Mouse (Mus musculus) stomach, embryonic 15.5 days (tissue): ENCODE results near the gene Arg2. TPM values are rescaled to one million over a fixed set of nuclear protein-coding genes. Genes with fewer than 3 reads are reported as not detected.

Experiments
- ATAC-seq: fragments of 200-750 bp; cut with Nextera tagmentation; 2 replicates; pipeline ENCODE4 v1.8.0; 2017; ENCODE audit warnings: low read depth, moderate number of reproducible peaks, moderate TSS enrichment; ENCODE audit not compliant: insufficient read depth, low FRiP score
- H3K27ac ChIP-seq: fragments of 300-500 bp; sonication (generic); 2 replicates; pipeline ENCODE4 v1.5.1; 2015; ENCODE audit warnings: mild to moderate bottlenecking, inconsistent platforms
- H3K27me3 ChIP-seq: fragments of 300-500 bp; sonication (generic); replicated peaks from 2 replicates; pipeline ENCODE4 v1.6.1; 2015; ENCODE audit warnings: inconsistent platforms
- H3K36me3 ChIP-seq: fragments of 300-500 bp; sonication (generic); 2 replicates; pipeline ENCODE4 v1.6.1; 2015; ENCODE audit warnings: inconsistent platforms
- H3K4me1 ChIP-seq: fragments of 300-500 bp; sonication (generic); 2 replicates; pipeline ENCODE4 v1.6.1; 2015; ENCODE audit warnings: inconsistent platforms
- H3K4me2 ChIP-seq: fragments of 300-500 bp; sonication (generic); 2 replicates; pipeline ENCODE4 v1.6.1; 2015; ENCODE audit warnings: mild to moderate bottlenecking, inconsistent platforms
- H3K4me3 ChIP-seq: fragments of 300-500 bp; sonication (generic); replicated peaks from 2 replicates; pipeline ENCODE4 v1.5.1; 2015; ENCODE audit warnings: inconsistent platforms
- H3K9ac ChIP-seq: fragments of 300-500 bp; sonication (generic); 2 replicates; pipeline ENCODE4 v1.6.1; 2015; ENCODE audit warnings: inconsistent platforms
- H3K9me3 ChIP-seq: fragments of 300-500 bp; sonication (generic); 2 replicates; pipeline ENCODE4 v1.6.1; 2016; ENCODE audit warnings: inconsistent platforms
- WGBS: fragments of 180-500 bp; shearing (Covaris S2); methylation state at CpG from one replicate; pipeline ENCODE4 v1.1.7; 2015; 5-methylcytosine and 5-hydroxymethylcytosine counted together
- polyA plus RNA-seq: library from polyadenylated mRNA; unstranded; fragments of >200 nt; fragmentation: Nextera tagmentation; extraction: Ambion mirVana; gene quantifications from 2 replicates; pipeline ENCODE4 v1.2.1, GENCODE M21; 2015

The Arg2 gene
- 1.0 and 1.2 TPM in 2 replicates for polyA plus RNA-seq

- H3K9me3 ChIP-seq, result no peaks in the 10 kb centered on the region
- H3K36me3 ChIP-seq, result no peaks in the 10 kb centered on the region
- peak within 1 kb of the TSS; percentile 45 for H3K4me3 ChIP-seq
- H3K9ac ChIP-seq, result peak within 1 kb of the TSS; percentile 25; the same call in 1 of the 2 replicates
- H3K4me2 ChIP-seq, result peak within 1 kb of the TSS; percentile 95
- H3K4me1 ChIP-seq, result peaks cover 12% of the 10 kb centered on the region
- ATAC-seq, result peak; percentile 85
- H3K27me3 ChIP-seq, result peaks cover 32% of the 10 kb centered on the region
- no peak within 1 kb of the TSS for H3K27ac ChIP-seq
- 0% methylated on average over 46 of the region's 47 CpGs for WGBS
Measured at GRCm38 (mm10) chr12:79130299-79131177, at the start of gene Arg2. Gene Arg2, plus strand, starts transcription at chr12:79130777.

GRCm38 (mm10) chr12:79089182-79089812 lies 41.3 kb upstream of the Arg2 start, which contains the start of gene Pigh:
Gene Pigh, minus strand, starts transcription at chr12:79089651.
- H3K9ac ChIP-seq, result peak within 1 kb of the TSS; percentile 83
- H3K4me1 ChIP-seq, result no peaks in the 10 kb centered on the region
- peak within 1 kb of the TSS; percentile 67 for H3K4me2 ChIP-seq
- ATAC-seq, result peak; percentile 95
- peak within 1 kb of the TSS; percentile 95 for H3K4me3 ChIP-seq
- no peaks in the 10 kb centered on the region for H3K9me3 ChIP-seq
- H3K27ac ChIP-seq, result no peak within 1 kb of the TSS
- no peaks in the 10 kb centered on the region for H3K27me3 ChIP-seq
- under 1% methylated on average over 53 of the region's 53 CpGs for WGBS
- H3K36me3 ChIP-seq, result no peaks in the 10 kb centered on the region; the same call in 1 of the 2 replicates

DNA sequence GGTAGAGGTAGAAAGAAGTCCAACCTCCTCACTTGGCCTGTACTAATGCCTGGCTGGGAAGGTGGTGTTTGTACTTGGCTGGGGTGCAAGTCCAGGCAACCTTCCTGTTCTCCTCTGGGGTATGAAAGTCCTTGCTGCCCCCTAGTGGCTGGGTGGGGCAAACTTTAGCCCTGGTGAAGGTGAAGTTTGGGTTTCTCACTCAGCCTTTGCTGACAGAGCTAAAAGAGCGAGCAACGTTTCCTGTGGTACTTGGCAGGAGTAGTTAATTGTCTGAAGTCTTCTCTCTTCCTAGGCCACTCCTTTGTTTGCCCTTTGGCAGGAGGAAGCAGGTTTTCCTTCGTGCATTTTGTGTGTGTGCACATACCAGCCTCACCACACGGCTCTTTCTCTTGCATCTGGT lies 38.0 kb upstream of the Arg2 start:
- no peaks in the 10 kb centered on the region for H3K36me3 ChIP-seq
- H3K27ac ChIP-seq, result peak overlapping the region; percentile 40; the same call in 1 of the 2 replicates
- WGBS, result 41% methylated on average over 4 of the region's 4 CpGs
- H3K9ac ChIP-seq, result no peak overlapping the region
- H3K4me3 ChIP-seq, result no peak overlapping the region
- H3K27me3 ChIP-seq, result no peaks in the 10 kb centered on the region
- H3K9me3 ChIP-seq, result no peaks in the 10 kb centered on the region
- H3K4me1 ChIP-seq, result no peaks in the 10 kb centered on the region
- H3K4me2 ChIP-seq, result no peak overlapping the region
- ATAC-seq, result peak; percentile 28; the same call in 1 of the 2 replicates

GRCm38 (mm10) chr12:79097106-79097752 lies 33.3 kb upstream of the Arg2 start:
- WGBS, result 36% methylated on average over 3 of the region's 3 CpGs
- no peak overlapping the region for H3K27ac ChIP-seq
- H3K27me3 ChIP-seq, result no peaks in the 10 kb centered on the region
- no peak for ATAC-seq
- H3K4me2 ChIP-seq, result no peak overlapping the region
- H3K9ac ChIP-seq, result no peak overlapping the region
- no peaks in the 10 kb centered on the region for H3K36me3 ChIP-seq
- H3K4me3 ChIP-seq, result no peak overlapping the region
- no peaks in the 10 kb centered on the region for H3K9me3 ChIP-seq
- no peaks in the 10 kb centered on the region for H3K4me1 ChIP-seq

GRCm38 (mm10) chr12:79103773-79104172 lies 26.8 kb upstream of the Arg2 start:
- 63% methylated on average over 3 of the region's 3 CpGs for WGBS

GRCm38 (mm10) chr12:79104544-79104943 lies 26.0 kb upstream of the Arg2 start:
- ATAC-seq, result no peak
- H3K36me3 ChIP-seq, result no peaks in the 10 kb centered on the region
- no peaks in the 10 kb centered on the region for H3K4me1 ChIP-seq
- 75% methylated on average over 2 of the region's 2 CpGs for WGBS
- H3K4me3 ChIP-seq, result no peak overlapping the region
- H3K9me3 ChIP-seq, result no peaks in the 10 kb centered on the region
- no peaks in the 10 kb centered on the region for H3K27me3 ChIP-seq
- no peak overlapping the region for H3K4me2 ChIP-seq
- H3K27ac ChIP-seq, result peak overlapping the region; percentile 16; the same call in 1 of the 2 replicates
- no peak overlapping the region for H3K9ac ChIP-seq

More at GRCm38 (mm10) chr12:79103773-79104172, 26.8 kb upstream of the Arg2 start:
- H3K9me3 ChIP-seq, result no peaks in the 10 kb centered on the region
- peak overlapping the region; percentile 16; the same call in 1 of the 2 replicates for H3K27ac ChIP-seq
- H3K4me3 ChIP-seq, result no peak overlapping the region
- ATAC-seq, result peak; percentile 70; the same call in 1 of the 2 replicates
- no peak overlapping the region for H3K9ac ChIP-seq
- H3K36me3 ChIP-seq, result no peaks in the 10 kb centered on the region
- H3K4me1 ChIP-seq, result no peaks in the 10 kb centered on the region
- H3K27me3 ChIP-seq, result no peaks in the 10 kb centered on the region
- H3K4me2 ChIP-seq, result no peak overlapping the region

- WGBS, result 68% methylated on average over 5 of the region's 5 CpGs
- no peaks in the 10 kb centered on the region for H3K27me3 ChIP-seq
- ATAC-seq, result no peak
Measured at GRCm38 (mm10) chr12:79105312-79105711, 25.3 kb upstream of the Arg2 start.

DNA sequence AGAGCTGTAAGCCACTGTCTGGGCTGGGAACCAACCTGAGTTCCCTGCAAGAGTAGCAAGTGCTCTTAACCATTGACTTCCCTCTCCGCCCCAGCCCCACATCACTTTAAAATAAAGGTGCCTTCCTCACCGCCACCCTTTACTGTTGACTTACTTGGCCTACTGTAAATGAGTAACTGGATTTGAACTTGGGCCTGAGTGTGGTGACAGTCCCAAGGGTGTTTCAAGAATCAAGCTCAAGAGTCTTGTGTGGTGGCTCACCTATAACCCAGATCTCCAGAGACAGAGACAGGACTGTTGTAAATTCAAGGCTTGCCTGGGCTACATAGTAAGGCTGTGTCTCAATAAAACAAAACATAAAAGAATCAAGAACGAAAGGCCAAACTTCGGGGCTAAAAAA lies 11.6 kb upstream of the Arg2 start:
- H3K9me3 ChIP-seq, result no peaks in the 10 kb centered on the region
- H3K9ac ChIP-seq, result no peak overlapping the region
- no peaks in the 10 kb centered on the region for H3K27me3 ChIP-seq
- H3K36me3 ChIP-seq, result no peaks in the 10 kb centered on the region
- H3K4me3 ChIP-seq, result no peak overlapping the region
- no peak overlapping the region for H3K27ac ChIP-seq
- H3K4me1 ChIP-seq, result no peaks in the 10 kb centered on the region
- H3K4me2 ChIP-seq, result no peak overlapping the region
- WGBS, result 83% methylated on average over 4 of the region's 4 CpGs
- ATAC-seq, result no peak

More at GRCm38 (mm10) chr12:79105312-79105711, 25.3 kb upstream of the Arg2 start:
- H3K9ac ChIP-seq, result no peak overlapping the region
- no peaks in the 10 kb centered on the region for H3K4me1 ChIP-seq
- H3K9me3 ChIP-seq, result no peaks in the 10 kb centered on the region
- no peak overlapping the region for H3K4me3 ChIP-seq
- H3K27ac ChIP-seq, result no peak overlapping the region
- no peaks in the 10 kb centered on the region for H3K36me3 ChIP-seq
- H3K4me2 ChIP-seq, result no peak overlapping the region

GRCm38 (mm10) chr12:79122820-79123219 lies 7.8 kb upstream of the Arg2 start:
- no peak for ATAC-seq
- no peaks in the 10 kb centered on the region for H3K9me3 ChIP-seq
- WGBS, result 37% methylated on average over 3 of the region's 3 CpGs
- no peak overlapping the region for H3K4me2 ChIP-seq
- H3K9ac ChIP-seq, result no peak overlapping the region
- H3K27me3 ChIP-seq, result no peaks in the 10 kb centered on the region
- no peaks in the 10 kb centered on the region for H3K36me3 ChIP-seq
- H3K4me3 ChIP-seq, result no peak overlapping the region
- no peaks in the 10 kb centered on the region for H3K4me1 ChIP-seq
- no peak overlapping the region for H3K27ac ChIP-seq

GRCm38 (mm10) chr12:79131178-79131675 lies 650 bp downstream of the Arg2 start:
- Histone ChIP-seq H3K4me2 (peak overlapping the region; percentile 95), H3K9me3 (no peaks in the 10 kb centered on the region), H3K36me3 (no peaks in the 10 kb centered on the region), H3K4me3 (peak overlapping the region; percentile 45), H3K4me1 (peaks cover 12% of the 10 kb centered on the region), H3K9ac (no peak overlapping the region), H3K27me3 (peaks cover 32% of the 10 kb centered on the region), H3K27ac (no peak overlapping the region)
- no peak for ATAC-seq
- WGBS, result 2% methylated on average over 22 of the region's 22 CpGs

- Histone ChIP-seq H3K9ac (no peak overlapping the region), H3K4me1 (peaks cover 12% of the 10 kb centered on the region), H3K36me3 (no peaks in the 10 kb centered on the region), H3K4me2 (peak overlapping the region; percentile 95; the same call in 1 of the 2 replicates), H3K27me3 (peaks cover 32% of the 10 kb centered on the region), H3K27ac (no peak overlapping the region), H3K4me3 (peak overlapping the region; percentile 45), H3K9me3 (no peaks in the 10 kb centered on the region)
- no peak for ATAC-seq
- 31% methylated on average over 5 of the region's 5 CpGs for WGBS
Measured at GRCm38 (mm10) chr12:79131706-79132460, 1.3 kb downstream of the Arg2 start.
